Mouse (Mus musculus) G1E (cell line): Measurements from ENCODE around the gene 4930435E12Rik. TPM values are rescaled to one million over a fixed set of nuclear protein-coding genes. Genes with fewer than 3 reads are reported as not detected.

Source experiments
- ATAC-seq: 2 replicates; pipeline ENCODE4 v1.8.0; 2016; ENCODE audit warnings: mild to moderate bottlenecking; ENCODE audit not compliant: insufficient number of reproducible peaks, poor library complexity, low FRiP score, severe bottlenecking; ENCODE audit errors: extremely low read depth
- DNase-seq: peaks from one replicate; pipeline ENCODE4 v3.0.0; 2012; ENCODE audit warnings: low spot score
- H3K27me3 ChIP-seq: 2 replicates; pipeline ENCODE4 v1.6.1; 2012; ENCODE audit warnings: mild to moderate bottlenecking, low read length, inconsistent platforms; ENCODE audit not compliant: insufficient read depth
- H3K36me3 ChIP-seq: replicated peaks from 2 replicates; pipeline ENCODE3; 2012; ENCODE audit warnings: mild to moderate bottlenecking, inconsistent platforms
- H3K4me1 ChIP-seq: 2 replicates; pipeline ENCODE4 v1.6.1; 2012; ENCODE audit warnings: low read depth, low read length, inconsistent platforms, mixed read lengths; ENCODE audit not compliant: insufficient read depth
- H3K4me3 ChIP-seq: 2 replicates; pipeline ENCODE4 v1.5.1; 2012; ENCODE audit warnings: low read depth, mild to moderate bottlenecking, inconsistent platforms, low read length, moderate library complexity, mixed read lengths
- H3K9me3 ChIP-seq: replicated peaks from 2 replicates; pipeline ENCODE4 v1.6.1; 2012; ENCODE audit warnings: inconsistent platforms
- CTCF ChIP-seq: IDR thresholded peaks from 2 replicates; pipeline ENCODE4 v1.5.1; 2012; ENCODE audit warnings: low read depth, low read length, inconsistent platforms, mixed read lengths
- GATA1 ChIP-seq: IDR thresholded peaks from 2 replicates; pipeline ENCODE4 v1.6.1; 2012; ENCODE audit warnings: borderline replicate concordance, low read length, inconsistent platforms, mixed read lengths
- GATA2 ChIP-seq: IDR thresholded peaks from 2 replicates; pipeline ENCODE4 v1.6.1; 2012; ENCODE audit warnings: low read depth, low read length, inconsistent platforms, borderline replicate concordance
- POLR2AphosphoS5 ChIP-seq: IDR thresholded peaks from 2 replicates; pipeline ENCODE4 v1.6.1; 2012; ENCODE audit warnings: low read depth, low read length, inconsistent platforms; ENCODE audit not compliant: insufficient replicate concordance
- TAL1 ChIP-seq: conservative IDR thresholded peaks from 2 replicates; pipeline ENCODE4 v1.6.1; 2012; ENCODE audit warnings: low read depth, low read length, inconsistent platforms, mixed read lengths
- polyA plus RNA-seq: library from polyadenylated mRNA; stranded (reverse); fragments of >175 nt; gene quantifications from 2 replicates; pipeline ENCODE4 v1.2.3, GENCODE M21; 2012
- total RNA-seq, 2 experiments: library from RNA; stranded (forward) in 1 of 2; stranded (reverse) in 1 of 2; fragments of 200-1000 nt in 1 of 2; fragments of >200 nt in 1 of 2; fragmentation: Nextera tagmentation in 1 of 2; gene quantifications; 2 replicates each; pipeline ENCODE4 v1.2.3; 2014 to 2017

4930435E12Rik gene
- total and polyA plus RNA-seq, 3 experiments, result 0.55 TPM; not detected in 2

- Histone ChIP-seq H3K36me3 (no peaks in the 10 kb centered on the region), H3K9me3 (no peaks in the 10 kb centered on the region), H3K4me1 (no peaks in the 10 kb centered on the region; the same call in 1 of the 2 replicates), H3K27me3 (0 out of 2 replicates have a peak, but pooled peaks cover 3% of the 10 kb centered on the region), H3K4me3 (no peak overlapping the region)
- TF ChIP-seq GATA2, result no peak
- no peak for TF ChIP-seq TAL1
- no peak for TF ChIP-seq CTCF
- no peak for TF ChIP-seq POLR2AphosphoS5
- no peak for TF ChIP-seq GATA1
- no peak for ATAC-seq
- no peak for DNase-seq
Measured at GRCm38 (mm10) chr16:38785301-38785700, 43.2 kb downstream of the 4930435E12Rik start.

- ATAC-seq, result no peak
- no peak for TF ChIP-seq POLR2AphosphoS5
- no peak for TF ChIP-seq GATA1
- TF ChIP-seq GATA2, result no peak
- no peak for TF ChIP-seq TAL1
- no peak for TF ChIP-seq CTCF
Measured at GRCm38 (mm10) chr16:38782524-38783067, 46.0 kb downstream of the 4930435E12Rik start.

DNA sequence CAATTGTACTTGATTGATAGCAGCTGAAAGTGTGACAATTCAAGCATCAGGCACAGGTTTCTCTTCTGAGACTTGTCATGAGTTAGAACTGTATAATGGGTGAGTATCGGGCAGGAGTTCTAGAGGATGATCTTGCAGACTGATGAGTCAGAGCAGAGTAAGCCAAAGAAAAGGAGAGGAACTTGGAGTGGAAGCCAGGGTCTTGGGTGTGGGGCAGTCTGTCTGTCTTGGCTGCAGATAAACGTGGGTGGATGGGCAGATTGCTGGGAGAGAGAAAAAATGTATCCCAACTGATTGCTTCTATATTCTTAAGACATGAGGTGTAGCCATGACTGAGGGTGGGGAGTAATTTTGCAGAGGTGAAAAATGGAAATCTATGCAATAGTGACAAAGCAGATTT is 46.6 kb downstream of the 4930435E12Rik start:
- DNase-seq (no peak), ATAC-seq (no peak)
- Histone ChIP-seq H3K9me3 (no peaks in the 10 kb centered on the region), H3K27me3 (0 out of 2 replicates have a peak, but pooled peaks cover 3% of the 10 kb centered on the region), H3K4me1 (no peaks in the 10 kb centered on the region; the same call in 1 of the 2 replicates), H3K4me3 (no peak overlapping the region), H3K36me3 (no peaks in the 10 kb centered on the region)
- no peak for TF ChIP-seq TAL1
- no peak for TF ChIP-seq GATA1

More at GRCm38 (mm10) chr16:38782524-38783067, 46.0 kb downstream of the 4930435E12Rik start:
- Histone ChIP-seq H3K4me1 (no peaks in the 10 kb centered on the region; the same call in 1 of the 2 replicates), H3K27me3 (0 out of 2 replicates have a peak, but pooled peaks cover 3% of the 10 kb centered on the region), H3K36me3 (no peaks in the 10 kb centered on the region), H3K4me3 (no peak overlapping the region), H3K9me3 (no peaks in the 10 kb centered on the region)
- no peak for DNase-seq

DNA sequence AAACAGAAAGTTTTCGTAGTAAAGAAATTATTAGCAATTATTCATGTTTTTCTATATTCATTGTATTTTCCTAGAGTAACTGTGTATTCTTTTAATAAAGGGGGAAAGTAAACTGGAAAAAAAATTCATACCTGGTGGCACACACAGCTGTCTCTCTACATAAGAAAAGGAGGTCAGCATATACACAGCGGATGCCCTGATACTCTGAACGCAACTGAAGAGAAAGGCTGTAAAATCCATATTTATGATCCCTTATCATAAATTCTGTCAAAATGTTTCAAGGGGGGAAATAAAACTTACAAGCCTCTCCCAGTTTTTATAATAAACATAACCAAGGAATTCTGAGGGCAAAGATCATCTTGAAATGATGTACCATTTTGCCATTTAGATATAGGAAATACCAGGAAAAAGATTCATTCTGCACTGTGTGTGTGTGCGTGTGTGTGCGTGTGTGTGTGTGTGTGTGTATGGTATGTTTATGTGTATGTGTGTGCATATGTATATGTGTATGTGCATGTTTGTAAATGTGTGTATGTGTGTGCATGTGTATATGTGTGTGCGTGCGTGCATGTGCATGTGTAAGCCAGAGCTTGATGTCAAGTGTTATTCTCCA is 47.5 kb downstream of the 4930435E12Rik start:
- Histone ChIP-seq H3K36me3 (no peaks in the 10 kb centered on the region), H3K27me3 (0 out of 2 replicates have a peak, but pooled peaks cover 3% of the 10 kb centered on the region), H3K4me1 (no peaks in the 10 kb centered on the region; the same call in 1 of the 2 replicates), H3K9me3 (no peaks in the 10 kb centered on the region), H3K4me3 (no peak overlapping the region)
- ATAC-seq (no peak), DNase-seq (no peak)
- TF ChIP-seq GATA2 (no peak), CTCF (no peak), TAL1 (no peak), POLR2AphosphoS5 (no peak), GATA1 (no peak)

GRCm38 (mm10) chr16:38776342-38776741 is 52.2 kb downstream of the 4930435E12Rik start:
- Histone ChIP-seq H3K4me1 (no peaks in the 10 kb centered on the region), H3K36me3 (no peaks in the 10 kb centered on the region), H3K4me3 (no peak overlapping the region), H3K9me3 (no peaks in the 10 kb centered on the region), H3K27me3 (no peaks in the 10 kb centered on the region)
- ATAC-seq (no peak), DNase-seq (no peak)
- no peak for TF ChIP-seq GATA2
- no peak for TF ChIP-seq TAL1
- TF ChIP-seq POLR2AphosphoS5, result no peak
- TF ChIP-seq CTCF, result no peak
- TF ChIP-seq GATA1, result no peak

- no peak for DNase-seq
- Histone ChIP-seq H3K27me3 (no peaks in the 10 kb centered on the region), H3K9me3 (no peaks in the 10 kb centered on the region), H3K4me1 (no peaks in the 10 kb centered on the region), H3K36me3 (no peaks in the 10 kb centered on the region), H3K4me3 (no peak overlapping the region)
- no peak for ATAC-seq
- no peak for TF ChIP-seq GATA1
- TF ChIP-seq CTCF, result no peak
- TF ChIP-seq POLR2AphosphoS5, result no peak
- no peak for TF ChIP-seq GATA2
- TF ChIP-seq TAL1, result no peak
Measured at GRCm38 (mm10) chr16:38774964-38775746, 53.4 kb downstream of the 4930435E12Rik start.
